In genomic region chr4:138251819-138252218, GRCm38 (mm10) we compare ENCODE assay signal across 8 mouse cellular contexts. TPM values are rescaled to one million over a fixed set of nuclear protein-coding genes. Genes with fewer than 3 reads are reported as not detected.
A peak's percentile ranks its signal among the peaks of the same experiment; 100 is the strongest.
DNase-seq lines count a peak whose midpoint lies in the region; ATAC-seq lines count a peak whose summit lies in the region.

No protein-coding gene starts in this region.

- under 1% methylated on average over 14 of the region's 14 CpGs for WGBS in heart, embryonic 12.5 days
- WGBS in embryonic facial prominence, embryonic 15.5 days = under 1% methylated on average over 14 of the region's 14 CpGs
- WGBS in intestine, embryonic 16.5 days = 1% methylated on average over 14 of the region's 14 CpGs
- 2% methylated on average over 14 of the region's 14 CpGs for WGBS in stomach, embryonic 16.5 days

- peak overlapping the region; percentile 4 for H3K9ac ChIP-seq in heart, embryonic 12.5 days
- no peak overlapping the region for H3K9ac ChIP-seq in embryonic facial prominence, embryonic 15.5 days
- H3K9ac ChIP-seq in intestine, embryonic 16.5 days (ENCODE audit: low read depth, low read length) = peak overlapping the region; percentile 53
- H3K9ac ChIP-seq in stomach, embryonic 16.5 days (ENCODE audit: low read length) = 0 out of 2 replicates have a peak overlapping the region, but pooled peaks have one; percentile 30

- peak overlapping the region; percentile 62 for H3K4me2 ChIP-seq in heart, embryonic 12.5 days
- peak overlapping the region; percentile 100 for H3K4me2 ChIP-seq in embryonic facial prominence, embryonic 15.5 days (replicated peaks)
- H3K4me2 ChIP-seq in intestine, embryonic 16.5 days (ENCODE audit: low read depth, low read length) = peak overlapping the region; percentile 56
- peak overlapping the region; percentile 44 for H3K4me2 ChIP-seq in stomach, embryonic 16.5 days (ENCODE audit: low read depth, low read length)

- no peaks in the 10 kb centered on the region for H3K9me3 ChIP-seq in heart, embryonic 12.5 days (replicated peaks)
- H3K9me3 ChIP-seq in embryonic facial prominence, embryonic 15.5 days (replicated peaks) = no peaks in the 10 kb centered on the region
- H3K9me3 ChIP-seq in intestine, embryonic 16.5 days (ENCODE audit: control insufficient read depth, low read length) = no peaks in the 10 kb centered on the region
- no peaks in the 10 kb centered on the region for H3K9me3 ChIP-seq in stomach, embryonic 16.5 days (replicated peaks; ENCODE audit: control insufficient read depth, low read length)

- no peak for DNase-seq in heart, adult 8-10 months (ENCODE audit: low spot score)
- DNase-seq in MN1 (ENCODE audit: low spot score) = peak; percentile 77
- DNase-seq in lung, postnatal 10 days = peak; percentile 45
- DNase-seq in layer of hippocampus, adult 9-11 months = no peak

- no peak overlapping the region for H3K27ac ChIP-seq in heart, embryonic 12.5 days (ENCODE audit: poor library complexity, severe bottlenecking)
- no peak overlapping the region for H3K27ac ChIP-seq in embryonic facial prominence, embryonic 15.5 days (replicated peaks)
- no peak overlapping the region for H3K27ac ChIP-seq in intestine, embryonic 16.5 days (ENCODE audit: low read length)
- H3K27ac ChIP-seq in stomach, embryonic 16.5 days (ENCODE audit: low read length) = no peak overlapping the region

- peak overlapping the region; percentile 26 for H3K4me3 ChIP-seq in heart, embryonic 12.5 days
- H3K4me3 ChIP-seq in embryonic facial prominence, embryonic 15.5 days (replicated peaks) = peak overlapping the region; percentile 24
- peak overlapping the region; percentile 32 for H3K4me3 ChIP-seq in intestine, embryonic 16.5 days (ENCODE audit: low read length)
- peak overlapping the region; percentile 19 for H3K4me3 ChIP-seq in stomach, embryonic 16.5 days (replicated peaks; ENCODE audit: low read length)

- ATAC-seq in heart, embryonic 12.5 days (ENCODE audit: insufficient number of reproducible peaks, low FRiP score) = no peak
- no peak for ATAC-seq in embryonic facial prominence, embryonic 15.5 days (ENCODE audit: insufficient number of reproducible peaks, low FRiP score, low TSS enrichment, low read depth)
- ATAC-seq in intestine, embryonic 16.5 days = no peak
- ATAC-seq in stomach, embryonic 16.5 days (ENCODE audit: insufficient read depth, low FRiP score) = no peak

- H3K4me1 ChIP-seq in heart, embryonic 12.5 days (replicated peaks) = peaks cover 35% of the 10 kb centered on the region
- H3K4me1 ChIP-seq in embryonic facial prominence, embryonic 15.5 days = peaks cover 29% of the 10 kb centered on the region
- peaks cover 30% of the 10 kb centered on the region for H3K4me1 ChIP-seq in intestine, embryonic 16.5 days (ENCODE audit: control insufficient read depth, insufficient read depth, low read length)
- peaks cover 19% of the 10 kb centered on the region for H3K4me1 ChIP-seq in stomach, embryonic 16.5 days (ENCODE audit: control insufficient read depth, insufficient read depth, low read length)

- peaks cover 9% of the 10 kb centered on the region for H3K36me3 ChIP-seq in heart, embryonic 12.5 days
- peaks cover 8% of the 10 kb centered on the region; the same call in 1 of the 2 replicates for H3K36me3 ChIP-seq in embryonic facial prominence, embryonic 15.5 days
- no peaks in the 10 kb centered on the region for H3K36me3 ChIP-seq in intestine, embryonic 16.5 days (ENCODE audit: control insufficient read depth, insufficient read depth, low read length)
- H3K36me3 ChIP-seq in stomach, embryonic 16.5 days (ENCODE audit: control insufficient read depth, insufficient read depth, low read length) = no peaks in the 10 kb centered on the region

- peaks cover 67% of the 10 kb centered on the region for H3K27me3 ChIP-seq in heart, embryonic 12.5 days (replicated peaks)
- H3K27me3 ChIP-seq in embryonic facial prominence, embryonic 15.5 days = peaks cover 42% of the 10 kb centered on the region
- H3K27me3 ChIP-seq in intestine, embryonic 16.5 days (replicated peaks; ENCODE audit: control insufficient read depth, insufficient read depth, low read length) = peaks cover 8% of the 10 kb centered on the region; the same call in 1 of the 2 replicates
- peaks cover 10% of the 10 kb centered on the region for H3K27me3 ChIP-seq in stomach, embryonic 16.5 days (ENCODE audit: control insufficient read depth, insufficient read depth, low read length)

RNA-seq across cellular contexts. Expression of gene Kif17, which starts 1.6 kb away (rescaled TPM):
- 0.44 and 0.52 TPM in 2 replicates for polyA plus RNA-seq in heart, embryonic 12.5 days (2016; fragmentation: Nextera tagmentation; extraction: Ambion mirVana)
- under 1 TPM in 3 of 4 experiments, not detected in 1; 0.11 to 0.22 (median 0.14) TPM for total RNA-seq in heart, adult 8-10 months (2022)
- 2.0 and 2.3 TPM in 2 replicates for polyA plus RNA-seq in embryonic facial prominence, embryonic 15.5 days (2015; fragmentation: Nextera tagmentation; extraction: Ambion mirVana)
- polyA plus RNA-seq in intestine, embryonic 16.5 days (2015; fragmentation: Nextera tagmentation; extraction: Ambion mirVana) = 1.0 and 1.3 TPM in 2 replicates
- polyA plus RNA-seq in stomach, embryonic 16.5 days (2015; fragmentation: Nextera tagmentation; extraction: Ambion mirVana) = 1.5 and 1.9 TPM in 2 replicates

RNA-seq across cellular contexts. Expression of gene Sh2d5, which starts 1.6 kb away (rescaled TPM):
- polyA plus RNA-seq in heart, embryonic 12.5 days (2016; fragmentation: Nextera tagmentation; extraction: Ambion mirVana) = 0.31 and 0.41 TPM in 2 replicates
- total RNA-seq in heart, adult 8-10 months (2022) = under 1 TPM in 1 of 4 experiments, not detected in 3; 0.50 TPM
- polyA plus RNA-seq in embryonic facial prominence, embryonic 15.5 days (2015; fragmentation: Nextera tagmentation; extraction: Ambion mirVana) = 0.49 and 0.50 TPM in 2 replicates
- polyA plus RNA-seq in intestine, embryonic 16.5 days (2015; fragmentation: Nextera tagmentation; extraction: Ambion mirVana) = 0.50 and 0.54 TPM in 2 replicates
- polyA plus RNA-seq in stomach, embryonic 16.5 days (2015; fragmentation: Nextera tagmentation; extraction: Ambion mirVana) = 0.46 and 0.82 TPM in 2 replicates

RNA-seq across cellular contexts. Expression of gene Hp1bp3, which starts 35.7 kb away (rescaled TPM):
- 109 and 114 TPM in 2 replicates for polyA plus RNA-seq in heart, embryonic 12.5 days (2016; fragmentation: Nextera tagmentation; extraction: Ambion mirVana)
- total RNA-seq in heart, adult 8-10 months (2022) = 10 to 100 TPM; 81.4 to 89.4 (median 84.4) TPM
- polyA plus RNA-seq in embryonic facial prominence, embryonic 15.5 days (2015; fragmentation: Nextera tagmentation; extraction: Ambion mirVana) = 153 and 157 TPM in 2 replicates
- polyA plus RNA-seq in intestine, embryonic 16.5 days (2015; fragmentation: Nextera tagmentation; extraction: Ambion mirVana) = 108 and 113 TPM in 2 replicates
- 131 and 141 TPM in 2 replicates for polyA plus RNA-seq in stomach, embryonic 16.5 days (2015; fragmentation: Nextera tagmentation; extraction: Ambion mirVana)

RNA-seq across cellular contexts. Expression of gene Ddost, which starts 52.7 kb away (rescaled TPM):
- polyA plus RNA-seq in heart, embryonic 12.5 days (2016; fragmentation: Nextera tagmentation; extraction: Ambion mirVana) = 316 and 318 TPM in 2 replicates
- total RNA-seq in heart, adult 8-10 months (2022) = 10 to 100 TPM; 63.3 to 65.5 (median 64.3) TPM
- polyA plus RNA-seq in embryonic facial prominence, embryonic 15.5 days (2015; fragmentation: Nextera tagmentation; extraction: Ambion mirVana) = 361 and 369 TPM in 2 replicates
- polyA plus RNA-seq in intestine, embryonic 16.5 days (2015; fragmentation: Nextera tagmentation; extraction: Ambion mirVana) = 415 and 427 TPM in 2 replicates
- polyA plus RNA-seq in stomach, embryonic 16.5 days (2015; fragmentation: Nextera tagmentation; extraction: Ambion mirVana) = 418 and 440 TPM in 2 replicates

Comparison
In these comparisons a context has a peak if more than half of its experiments do, and no peak if none do; other contexts are left out.
1. H3K4me2 ChIP-seq: peak in every context shown above with its lines; median percentile 100 in embryonic facial prominence, embryonic 15.5 days; 62 in heart, embryonic 12.5 days; 56 in intestine, embryonic 16.5 days; 44 in stomach, embryonic 16.5 days.
2. DNase-seq: peak in MN1 (single experiment) and lung, postnatal 10 days (single experiment); none in heart, adult 8-10 months (single experiment) and layer of hippocampus, adult 9-11 months (single experiment).
3. Peak in every context shown above with its lines, with median percentiles within 50 percentile points of each other: H3K4me3 ChIP-seq.